Mouse (Mus musculus): Measurements from ENCODE around the gene Slc50a1. TPM values are rescaled to one million over a fixed set of nuclear protein-coding genes. Genes with fewer than 3 reads are reported as not detected.

Slc50a1 gene
- total and polyA plus RNA-seq, 3 experiments = 41.8 to 56.0 (median 50.9) TPM

DNA sequence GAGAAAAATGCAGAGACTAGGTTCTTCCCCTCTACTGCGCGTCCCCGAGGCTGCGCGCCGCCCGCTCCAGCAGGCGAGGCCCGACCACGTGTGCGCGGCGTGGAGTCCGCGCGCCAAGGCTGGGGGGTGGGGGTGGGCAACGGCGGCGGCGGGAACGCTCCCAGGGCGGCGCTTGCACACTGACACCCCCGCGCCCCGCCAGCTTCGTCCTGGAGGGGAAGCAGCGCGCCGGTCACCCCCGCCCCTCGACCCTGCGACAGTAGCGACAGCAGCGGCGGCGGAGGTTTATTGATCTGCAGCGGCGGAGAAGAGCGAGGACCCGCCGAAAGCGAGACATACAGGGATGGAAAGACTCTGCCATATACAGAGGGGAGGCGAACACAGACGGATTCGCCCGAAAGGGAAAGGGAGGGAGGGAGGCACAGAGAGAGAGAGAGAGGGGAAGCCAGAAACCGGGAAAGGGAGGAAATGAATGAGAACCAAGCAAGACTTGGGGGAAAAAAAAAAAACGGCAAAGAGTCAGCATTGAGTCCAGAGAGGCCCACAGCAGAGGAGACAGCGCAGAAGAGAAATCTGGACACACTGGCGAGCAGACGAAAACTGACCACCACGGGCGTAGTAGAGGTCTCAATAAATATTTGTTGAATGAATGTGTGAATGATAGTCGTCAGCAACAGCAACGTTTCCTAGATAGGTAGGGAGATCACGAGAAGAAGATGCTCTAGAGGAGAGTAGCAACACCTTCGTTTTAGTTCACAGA lies 49.4 kb upstream of the Slc50a1 start (continued):
- TF ChIP-seq NRF1 (IDR thresholded peaks at IDR 0.05; ENCODE audit: low read depth, low read length) (no peak), SMC3 (IDR thresholded peaks at IDR 0.05; ENCODE audit: low read depth, low read length) (no peak), MXI1 (IDR thresholded peaks at IDR 0.05; ENCODE audit: low read depth, low read length) (no peak), ZKSCAN1 (IDR thresholded peaks at IDR 0.05; ENCODE audit: borderline replicate concordance, low read depth, low read length) (no peak), RCOR1 (conservative IDR thresholded peaks at IDR 0.05; ENCODE audit: low read depth, low read length) (no peak)

- no peaks in the 10 kb centered on the region for H3K36me3 ChIP-seq (replicated peaks in 1 of 2; ENCODE audit: control insufficient read depth in 1 of 2, insufficient read depth in 1 of 2, low read length in 1 of 2)
- H3K4me3 ChIP-seq (replicated peaks in 1 of 3; ENCODE audit: low read depth in 2 of 3, low read length in 2 of 3, poor library complexity in 1 of 3) = no peak overlapping the region
- in situ Hi-C loops (cut with MboI; ENCODE audit: low pct_ligation_motif_present, low pct_unique_long_range_greater_than_20kb, low sequenced_read_pairs) = no loop called here
- no peak overlapping the region for H3K4me2 ChIP-seq (ENCODE audit: insufficient read depth, low read depth, poor library complexity, severe bottlenecking)
- H3K79me2 ChIP-seq (replicated peaks; ENCODE audit: control insufficient read depth, extremely low read depth, insufficient read depth, poor library complexity, severe bottlenecking) = no peaks in the 10 kb centered on the region
- dilution Hi-C loops (cut with MboI; ENCODE audit: extremely low pct_ligation_motif_present, extremely low pct_unique_long_range_greater_than_20kb, low sequenced_read_pairs) = no loop called here
- DNase-seq (ENCODE audit: extremely low read depth) = no peak
- TF ChIP-seq MYC (IDR thresholded peaks at IDR 0.05; ENCODE audit: low read depth, low read length) (no peak), CHD1 (IDR thresholded peaks at IDR 0.05; ENCODE audit: low read depth, low read length) (no peak), KAT2A (IDR thresholded peaks at IDR 0.05; ENCODE audit: insufficient replicate concordance, low read length) (no peak), ZC3H11A (IDR thresholded peaks at IDR 0.05; ENCODE audit: low read depth, low read length) (no peak), GABPA (IDR thresholded peaks at IDR 0.05; ENCODE audit: insufficient replicate concordance, low read depth, low read length) (no peak), RAD21 (IDR thresholded peaks at IDR 0.05; ENCODE audit: low read depth, low read length) (no peak), MAX (IDR thresholded peaks at IDR 0.05; ENCODE audit: low read length) (no peak), POLR2A (IDR thresholded peaks at IDR 0.05; ENCODE audit: low read depth, low read length) (no peak), ZMIZ1 (IDR thresholded peaks at IDR 0.05; ENCODE audit: low read depth, low read length) (no peak), JUN (IDR thresholded peaks at IDR 0.05; ENCODE audit: insufficient read depth, low read depth, low read length) (no peak), USF2 (conservative IDR thresholded peaks at IDR 0.05; ENCODE audit: low read depth, low read length) (no peak), NELFE (IDR thresholded peaks at IDR 0.05; ENCODE audit: low read depth, low read length) (no peak), ETS1 (conservative IDR thresholded peaks at IDR 0.05; ENCODE audit: low read depth, low read length) (no peak), BHLHE40 (IDR thresholded peaks at IDR 0.05; ENCODE audit: low read depth, low read length) (no peak), POLR2AphosphoS2 (IDR thresholded peaks at IDR 0.05; ENCODE audit: low read depth, low read length) (no peak), ZKSCAN1 (IDR thresholded peaks at IDR 0.05; ENCODE audit: borderline replicate concordance, low read depth, low read length) (no peak)
- peaks cover 71% of the 10 kb centered on the region for H3K27me3 ChIP-seq (replicated peaks)
- no peak overlapping the region for H3K27ac ChIP-seq (ENCODE audit: insufficient read depth, low read depth)
- H3K9ac ChIP-seq (ENCODE audit: insufficient read depth, low read depth) = no peak overlapping the region
- peaks cover 39 to 67% of the 10 kb centered on the region in 2 experiments for H3K4me1 ChIP-seq (ENCODE audit: control insufficient read depth in 1 of 2, insufficient read depth in 2 of 2)
- peaks cover 3% of the 10 kb centered on the region for H3K9me3 ChIP-seq (replicated peaks; ENCODE audit: low read length)
Observed at GRCm38 (mm10) chr3:89318971-89319590, 48.7 kb upstream of the Slc50a1 start.

Measured in CH12.LX (cell line).